In genomic region chr11:98729119-98729588, GRCm38 (mm10) we compare ENCODE assay signal across 8 mouse cellular contexts. TPM values are rescaled to one million over a fixed set of nuclear protein-coding genes. Genes with fewer than 3 reads are reported as not detected.
DNase-seq lines count a peak whose midpoint lies in the region; ATAC-seq and TF ChIP-seq lines count a peak whose summit lies in the region.

Gene Med24 (minus strand): TSS chr11:98729435.

- in situ Hi-C loops in Patski (cut with MboI; ENCODE audit: low pct_unique_long_range_greater_than_20kb) = no loop called here

- no peaks in the 10 kb centered on the region; the same call in 1 of the 2 replicates for H3K36me3 ChIP-seq in hindbrain, embryonic 11.5 days (ENCODE audit: control insufficient read depth, insufficient read depth, low read length)

- no peak for TF ChIP-seq CTCF in Patski (IDR thresholded peaks at IDR 0.05)

- H3K4me1 ChIP-seq in hindbrain, embryonic 11.5 days (replicated peaks; ENCODE audit: control insufficient read depth, insufficient read depth, low read length) = no peaks in the 10 kb centered on the region

- ATAC-seq in Patski = peak; percentile 51
- ATAC-seq in hindbrain, embryonic 11.5 days (ENCODE audit: low FRiP score) = peak; percentile 90

- peak within 1 kb of the TSS; percentile 25; the same call in 1 of the 2 replicates for H3K27ac ChIP-seq in hindbrain, embryonic 11.5 days (ENCODE audit: low read depth, low read length)

- H3K27me3 ChIP-seq in Patski = no peaks in the 10 kb centered on the region
- H3K27me3 ChIP-seq in hindbrain, embryonic 11.5 days (ENCODE audit: control insufficient read depth, insufficient read depth, low read length) = no peaks in the 10 kb centered on the region

- POLR2A ChIA-PET in Patski (lab: Charles Lee) = interaction anchor here (0.9 kb wide), 1 partner anchor 13 kb away, joined by 3 read pairs; no protein-coding TSS in a partner anchor

- H3K9me3 ChIP-seq in hindbrain, embryonic 11.5 days (ENCODE audit: control insufficient read depth, low read length) = no peaks in the 10 kb centered on the region

- DNase-seq in Patski (ENCODE audit: low read depth, low spot score) = no peak
- peak; percentile 95 for DNase-seq in cerebellum, adult 9-10 months
- peak; percentile 91 to 95 for DNase-seq in frontal cortex, adult 2 months (ENCODE audit: extremely low spot score in 1 of 2, low spot score in 1 of 2)
- DNase-seq in hindbrain, embryonic 11.5 days (ENCODE audit: low spot score) = peak; percentile 87
- peak; percentile 79 to 85 for DNase-seq in layer of hippocampus, postnatal 10 days (ENCODE audit: low spot score in 2 of 2)
- DNase-seq in lung, postnatal 10 days = peak; percentile 94
- DNase-seq in retina, postnatal 7 days (ENCODE audit: low read depth, low spot score) = peak; percentile 87
- peak; percentile 84 for DNase-seq in urinary bladder, postnatal 14 days (ENCODE audit: low spot score)

- peak within 1 kb of the TSS; percentile 73 for H3K9ac ChIP-seq in hindbrain, embryonic 11.5 days (ENCODE audit: low read depth, low read length)

- under 1% methylated on average over 16 of the region's 16 CpGs for WGBS in hindbrain, embryonic 11.5 days

- H3K4me2 ChIP-seq in hindbrain, embryonic 11.5 days (replicated peaks; ENCODE audit: low read depth, low read length) = peak within 1 kb of the TSS; percentile 66

- peak within 1 kb of the TSS; percentile 68 for H3K4me3 ChIP-seq in hindbrain, embryonic 11.5 days (ENCODE audit: low read depth, low read length)

- CTCF ChIA-PET in Patski (lab: Charles Lee) = interaction anchor here (1.1 to 1.2 kb wide), 2 partner anchors 8 to 64 kb away, joined by 3 to 5 read pairs; no protein-coding TSS in a partner anchor

RNA-seq across cellular contexts. Expression of gene Med24, which starts in this region (rescaled TPM):
- polyA plus RNA-seq in Patski (2021) = 47.2 TPM
- polyA plus RNA-seq in frontal cortex, adult 2 months (2012; rRNA removed) = 137 and 157 TPM in 2 replicates
- 47.3 and 60.8 TPM in 2 replicates for polyA plus RNA-seq in hindbrain, embryonic 11.5 days (2014; fragmentation: Nextera tagmentation; extraction: Ambion mirVana)
- 100 to 1,000 TPM in 1 of 2 experiments, 10 to 100 TPM in 1; 93.8 to 103 TPM for total RNA-seq in layer of hippocampus, postnatal 10 days (2021)
